Mouse (Mus musculus) hindbrain, embryonic 11.5 days (tissue): ENCODE measurements at regions not wholly inside any gene's neighbourhood (a gene's known extent, or its start where the extent isn't known, plus 50 kb on each side); places are given as distances from the start of the nearest gene placed in this dataset.
"Not testable (repeated sequence)": the region's sequence is repeated elsewhere in the genome, so short reads cannot be mapped to it uniquely, and the experiment has no call there.

Source experiments
- ATAC-seq: fragments of 200-750 bp; cut with Nextera tagmentation; 2 replicates; pipeline ENCODE4 v1.8.0; 2017; ENCODE audit warnings: mild to moderate bottlenecking, moderate TSS enrichment, moderate library complexity; ENCODE audit not compliant: low FRiP score
- DNase-seq: peaks from one replicate; pipeline ENCODE4 v3.0.0-alpha.2; 2015; ENCODE audit warnings: low spot score
- H3K27ac ChIP-seq: fragments of 300-500 bp; sonication (generic); 2 replicates; pipeline ENCODE4 v1.5.1; 2014; ENCODE audit warnings: mild to moderate bottlenecking, low read depth, low read length
- H3K27me3 ChIP-seq: fragments of 300-500 bp; sonication (generic); 2 replicates; pipeline ENCODE4 v1.6.1; 2014; ENCODE audit warnings: mild to moderate bottlenecking, low read length, moderate library complexity, mixed read lengths; ENCODE audit not compliant: control insufficient read depth, insufficient read depth
- H3K36me3 ChIP-seq: fragments of 300-500 bp; sonication (generic); 2 replicates; pipeline ENCODE4 v1.6.1; 2014; ENCODE audit warnings: mild to moderate bottlenecking, low read length, moderate library complexity, mixed read lengths; ENCODE audit not compliant: control insufficient read depth, insufficient read depth
- H3K4me1 ChIP-seq: fragments of 300-500 bp; sonication (generic); replicated peaks from 2 replicates; pipeline ENCODE4 v1.6.1; 2014; ENCODE audit warnings: low read length, mixed read lengths; ENCODE audit not compliant: control insufficient read depth, insufficient read depth
- H3K4me2 ChIP-seq: fragments of 300-500 bp; sonication (generic); replicated peaks from 2 replicates; pipeline ENCODE4 v1.6.1; 2014; ENCODE audit warnings: mild to moderate bottlenecking, low read depth, low read length
- H3K4me3 ChIP-seq: fragments of 300-500 bp; sonication (generic); 2 replicates; pipeline ENCODE4 v1.5.1; 2014; ENCODE audit warnings: low read depth, low read length
- H3K9ac ChIP-seq: fragments of 300-500 bp; sonication (generic); 2 replicates; pipeline ENCODE4 v1.6.1; 2014; ENCODE audit warnings: low read depth, low read length
- H3K9me3 ChIP-seq: fragments of 300-500 bp; sonication (generic); 2 replicates; pipeline ENCODE4 v1.6.1; 2016; ENCODE audit warnings: low read length; ENCODE audit not compliant: control insufficient read depth
- WGBS: fragments of 180-500 bp; shearing (Covaris S2); extraction: QIAGEN DNeasy Blood & Tissue Kit; methylation state at CpG from one replicate; pipeline ENCODE4 v1.1.7; 2014; 5-methylcytosine and 5-hydroxymethylcytosine counted together

DNA sequence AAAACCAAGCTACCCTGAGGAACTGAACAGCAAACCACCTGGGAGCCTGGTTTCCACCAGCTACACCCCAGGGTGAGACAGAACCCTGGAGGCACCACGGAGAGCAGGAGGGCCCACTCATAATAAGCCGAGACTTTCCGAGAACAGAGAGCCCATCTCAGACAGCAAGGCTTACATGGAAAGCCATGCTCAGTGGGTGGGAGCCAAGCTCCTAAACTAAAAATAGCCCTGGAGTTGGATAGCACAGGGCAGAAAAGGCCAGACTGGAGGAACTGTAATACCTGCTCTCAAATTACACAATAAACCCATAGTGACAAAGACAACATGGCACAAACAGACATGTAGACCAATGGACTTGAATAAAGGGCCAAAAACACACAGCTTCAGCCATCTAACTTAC lies 69.9 kb downstream of the Fbxo4 start:
- no peak overlapping the region for H3K4me2 ChIP-seq
- no peak overlapping the region for H3K9ac ChIP-seq
- no peaks in the 10 kb centered on the region for H3K4me1 ChIP-seq
- H3K27me3 ChIP-seq, result no peaks in the 10 kb centered on the region
- H3K36me3 ChIP-seq, result no peaks in the 10 kb centered on the region
- DNase-seq (no peak), ATAC-seq (no peak)
- H3K27ac ChIP-seq, result no peak overlapping the region
- no peaks in the 10 kb centered on the region for H3K9me3 ChIP-seq
- H3K4me3 ChIP-seq, result no peak overlapping the region
- WGBS, result 61% methylated on average over 3 of the region's 3 CpGs

DNA sequence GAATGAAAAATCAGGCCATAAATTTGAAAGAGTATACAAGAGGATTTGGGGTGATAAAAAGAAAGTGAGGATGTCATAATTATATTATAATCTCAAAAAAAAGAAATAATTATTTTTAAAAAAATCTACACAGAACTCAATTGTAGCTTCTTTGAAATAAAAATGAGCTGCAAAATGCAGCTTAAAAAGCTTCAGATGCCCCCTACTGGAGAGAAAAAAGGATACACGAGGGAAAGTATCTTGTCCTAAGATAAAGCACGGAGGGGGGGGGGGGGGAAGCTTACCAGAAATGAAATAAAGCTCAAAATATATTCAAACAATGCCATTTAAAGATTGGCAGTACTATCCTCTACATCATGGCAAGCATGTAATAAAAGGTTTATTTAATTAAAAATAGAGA lies 70.7 kb downstream of the Fbxo4 start:
- no peak for ATAC-seq

DNA sequence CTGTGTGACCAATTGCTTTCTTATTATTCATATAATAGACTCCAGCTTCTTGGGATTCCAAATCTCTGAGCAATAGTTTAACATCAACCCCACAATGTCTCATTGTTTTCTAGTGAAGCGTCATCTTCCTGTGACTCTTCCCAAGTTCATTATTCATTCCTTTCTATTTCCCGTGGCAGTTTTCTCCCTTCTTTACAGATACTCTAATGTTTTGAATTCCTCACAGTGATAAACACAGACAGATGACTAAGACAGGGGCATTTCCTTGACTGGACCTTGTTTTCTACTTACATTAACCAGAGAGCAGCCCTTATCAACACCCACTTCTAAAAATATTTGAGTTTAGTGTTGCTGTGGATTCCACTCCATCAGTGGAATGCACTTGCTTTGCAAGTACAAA lies 73.8 kb downstream of the Fbxo4 start:
- no peak for DNase-seq
- no peak overlapping the region for H3K9ac ChIP-seq
- H3K4me2 ChIP-seq, result no peak overlapping the region
- no peak overlapping the region for H3K4me3 ChIP-seq
- H3K27ac ChIP-seq, result no peak overlapping the region
- H3K27me3 ChIP-seq, result no peaks in the 10 kb centered on the region
- H3K4me1 ChIP-seq, result no peaks in the 10 kb centered on the region
- ATAC-seq, result no peak
- no peaks in the 10 kb centered on the region for H3K9me3 ChIP-seq
- no peaks in the 10 kb centered on the region for H3K36me3 ChIP-seq
- WGBS, result 77% methylated on average over 2 of the region's 2 CpGs

More for the DNA sequence above, 70.7 kb downstream of the Fbxo4 start:
- peak; percentile 21 for DNase-seq
- Histone ChIP-seq H3K27me3 (no peaks in the 10 kb centered on the region), H3K4me3 (no peak overlapping the region), H3K36me3 (no peaks in the 10 kb centered on the region), H3K9ac (no peak overlapping the region), H3K27ac (no peak overlapping the region), H3K9me3 (no peaks in the 10 kb centered on the region), H3K4me1 (no peaks in the 10 kb centered on the region), H3K4me2 (no peak overlapping the region)
- WGBS, result 20% methylated on average over 2 of the region's 2 CpGs

GRCm38 (mm10) chr15:3878429-3878828 lies 100.9 kb downstream of the Fbxo4 start:
- Histone ChIP-seq H3K4me3 (no peak overlapping the region), H3K4me2 (no peak overlapping the region), H3K9ac (no peak overlapping the region), H3K27me3 (no peaks in the 10 kb centered on the region), H3K36me3 (no peaks in the 10 kb centered on the region), H3K27ac (no peak overlapping the region), H3K9me3 (no peaks in the 10 kb centered on the region), H3K4me1 (no peaks in the 10 kb centered on the region)
- 67% methylated on average over 2 of the region's 2 CpGs for WGBS
- ATAC-seq, result no peak
- no peak for DNase-seq

DNA sequence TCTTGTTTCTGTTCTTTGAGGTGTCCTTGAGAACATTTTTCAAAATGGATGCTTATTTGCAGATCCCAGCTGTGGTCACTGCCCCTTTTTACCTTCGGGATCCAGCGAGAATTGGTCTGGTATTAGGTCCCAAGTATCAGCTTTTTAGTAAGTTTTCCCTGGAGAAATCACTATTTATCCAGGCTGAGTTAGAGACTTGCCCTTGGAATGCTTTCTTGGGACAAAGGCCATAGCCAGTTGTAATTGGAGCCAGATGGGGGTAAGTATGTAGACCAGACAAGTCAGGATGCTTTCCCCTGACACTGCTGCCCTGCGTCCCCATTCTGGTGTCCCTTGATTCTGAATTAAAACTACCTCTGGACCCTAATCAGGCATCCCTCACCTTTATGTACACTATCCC lies 101.9 kb downstream of the Fbxo4 start:
- Histone ChIP-seq H3K9ac (no peak overlapping the region), H3K27ac (no peak overlapping the region), H3K9me3 (no peaks in the 10 kb centered on the region), H3K4me3 (no peak overlapping the region), H3K27me3 (no peaks in the 10 kb centered on the region), H3K4me1 (no peaks in the 10 kb centered on the region), H3K4me2 (no peak overlapping the region), H3K36me3 (no peaks in the 10 kb centered on the region)
- 66% methylated on average over 3 of the region's 3 CpGs for WGBS
- DNase-seq, result no peak
- no peak for ATAC-seq

GRCm38 (mm10) chr15:3875210-3875861 lies 104.0 kb downstream of the Fbxo4 start:
- not testable (repeated sequence) for H3K27me3 ChIP-seq, H3K4me3 ChIP-seq, H3K4me1 ChIP-seq, H3K9me3 ChIP-seq, H3K4me2 ChIP-seq, ATAC-seq, H3K9ac ChIP-seq, H3K36me3 ChIP-seq, DNase-seq, H3K27ac ChIP-seq
- WGBS, result 84% methylated on average over 5 of the region's 7 CpGs

GRCm38 (mm10) chr15:3831802-3832201 lies 147.6 kb downstream of the Fbxo4 start:
- 90% methylated on average over 4 of the region's 4 CpGs for WGBS
- H3K27me3 ChIP-seq, result no peaks in the 10 kb centered on the region

DNA sequence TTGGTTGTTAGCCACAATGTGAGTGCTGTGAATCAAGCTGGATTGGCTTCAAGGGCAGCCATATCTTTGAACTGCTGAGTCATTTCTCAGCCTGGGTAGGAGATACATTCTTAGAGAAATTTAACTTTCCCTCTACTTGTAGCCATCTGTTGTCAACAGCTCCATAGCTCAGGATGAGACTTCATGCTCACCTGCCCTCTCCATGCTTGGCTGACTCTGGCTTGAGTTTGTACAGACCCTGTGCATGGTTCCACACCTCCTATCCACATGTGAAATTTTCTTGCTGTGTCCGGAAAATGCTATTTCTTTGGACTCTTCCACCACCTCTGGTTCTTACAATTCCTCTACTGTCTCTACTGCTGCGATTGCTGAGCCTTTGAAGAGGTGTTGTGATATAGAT lies 173.9 kb downstream of the Fbxo4 start:
- Histone ChIP-seq H3K27me3 (no peaks in the 10 kb centered on the region), H3K36me3 (no peaks in the 10 kb centered on the region), H3K27ac (no peak overlapping the region), H3K4me1 (no peaks in the 10 kb centered on the region), H3K4me2 (no peak overlapping the region), H3K4me3 (no peak overlapping the region), H3K9ac (no peak overlapping the region), H3K9me3 (no peaks in the 10 kb centered on the region)
- no peak for ATAC-seq
- WGBS, result 92% methylated on average over 2 of the region's 2 CpGs
- no peak for DNase-seq

More at GRCm38 (mm10) chr15:3831802-3832201, 147.6 kb downstream of the Fbxo4 start:
- H3K4me3 ChIP-seq, result no peak overlapping the region
- H3K4me1 ChIP-seq, result no peaks in the 10 kb centered on the region
- no peaks in the 10 kb centered on the region for H3K9me3 ChIP-seq
- H3K36me3 ChIP-seq, result no peaks in the 10 kb centered on the region
- H3K9ac ChIP-seq, result no peak overlapping the region
- DNase-seq (no peak), ATAC-seq (no peak)
- no peak overlapping the region for H3K27ac ChIP-seq
- no peak overlapping the region for H3K4me2 ChIP-seq

DNA sequence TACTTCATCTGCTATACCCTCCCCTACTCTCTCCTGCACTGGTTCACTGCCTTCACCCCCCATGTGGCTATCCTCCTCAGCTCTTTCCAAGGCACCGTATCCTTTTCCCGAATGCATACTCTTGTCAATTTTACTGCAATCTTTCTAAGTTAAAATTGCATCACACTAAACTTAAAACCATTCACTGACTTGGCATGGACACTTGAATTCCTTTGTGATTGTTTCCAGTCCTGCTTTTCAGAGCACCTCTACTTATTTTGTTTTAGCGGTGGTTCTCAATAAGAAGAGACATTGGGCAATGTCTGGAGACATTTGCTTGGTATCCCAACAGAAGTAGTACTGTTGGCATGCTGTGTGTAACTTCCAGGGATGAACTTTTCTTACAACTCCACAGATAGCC lies 192.6 kb upstream of the Ghr start:
- Histone ChIP-seq H3K9me3 (no peaks in the 10 kb centered on the region), H3K4me3 (no peak overlapping the region), H3K4me1 (no peaks in the 10 kb centered on the region), H3K27ac (no peak overlapping the region), H3K36me3 (no peaks in the 10 kb centered on the region), H3K4me2 (no peak overlapping the region), H3K9ac (no peak overlapping the region), H3K27me3 (no peaks in the 10 kb centered on the region)
- ATAC-seq, result no peak
- 92% methylated on average over 3 of the region's 3 CpGs for WGBS
- DNase-seq, result no peak
